Mouse (Mus musculus) stomach, postnatal 0 days (tissue): Measurements from ENCODE around the gene Gm973. TPM values are rescaled to one million over a fixed set of nuclear protein-coding genes. Genes with fewer than 3 reads are reported as not detected.
A peak's percentile ranks its signal among the peaks of the same experiment; 100 is the strongest.

Experiments
- ATAC-seq: fragments of 200-750 bp; cut with Nextera tagmentation; 2 replicates; pipeline ENCODE4 v1.8.0; 2017; ENCODE audit not compliant: low FRiP score, low TSS enrichment
- DNase-seq: peaks from one replicate; pipeline ENCODE4 v3.0.0-alpha.2; 2016; ENCODE audit warnings: low spot score
- H3K27ac ChIP-seq: fragments of 300-500 bp; sonication (generic); replicated peaks from 2 replicates; pipeline ENCODE4 v1.5.1; 2014; ENCODE audit warnings: mild to moderate bottlenecking, control low read depth
- H3K27me3 ChIP-seq: fragments of 300-500 bp; sonication (generic); 2 replicates; pipeline ENCODE4 v1.6.1; 2014; ENCODE audit warnings: low read length; ENCODE audit not compliant: control insufficient read depth, insufficient read depth
- H3K36me3 ChIP-seq: fragments of 300-500 bp; sonication (generic); 2 replicates; pipeline ENCODE4 v1.6.1; 2014; ENCODE audit warnings: low read length, mixed read lengths; ENCODE audit not compliant: control insufficient read depth, insufficient read depth
- H3K4me1 ChIP-seq: fragments of 300-500 bp; sonication (generic); replicated peaks from 2 replicates; pipeline ENCODE4 v1.6.1; 2014; ENCODE audit warnings: antibody characterized with exemption; ENCODE audit not compliant: control insufficient read depth, insufficient read depth
- H3K4me2 ChIP-seq: fragments of 300-500 bp; sonication (generic); replicated peaks from 2 replicates; pipeline ENCODE4 v1.6.1; 2014; ENCODE audit warnings: low read depth, mild to moderate bottlenecking, control low read depth, moderate library complexity
- H3K4me3 ChIP-seq: fragments of 300-500 bp; sonication (generic); 2 replicates; pipeline ENCODE4 v1.5.1; 2014; ENCODE audit warnings: low read depth, low read length, control low read depth
- H3K9ac ChIP-seq: fragments of 300-500 bp; sonication (generic); 2 replicates; pipeline ENCODE4 v1.6.1; 2014; ENCODE audit warnings: mild to moderate bottlenecking, low read length, control low read depth, mixed read lengths
- H3K9me3 ChIP-seq: fragments of 300-500 bp; sonication (generic); 2 replicates; pipeline ENCODE4 v1.6.1; 2016; ENCODE audit warnings: low read length; ENCODE audit not compliant: control insufficient read depth
- CTCF ChIP-seq: IDR thresholded peaks from 2 replicates; pipeline ENCODE4 v1.5.1; 2016; ENCODE audit warnings: antibody characterized with exemption, low read depth, mild to moderate bottlenecking, moderate library complexity
- EP300 ChIP-seq: optimal IDR thresholded peaks from 2 replicates; pipeline ENCODE3; 2016; ENCODE audit warnings: antibody characterized with exemption
- WGBS: fragments of 180-500 bp; shearing (Covaris S2); extraction: QIAGEN DNeasy Blood & Tissue Kit; methylation state at CpG from one replicate; pipeline ENCODE4 v1.1.7; 2014; 5-methylcytosine and 5-hydroxymethylcytosine counted together
- polyA plus RNA-seq: library from polyadenylated mRNA; unstranded; fragments of >200 nt; fragmentation: Nextera tagmentation; extraction: Ambion mirVana; gene quantifications from 2 replicates; pipeline ENCODE4 v1.2.1, GENCODE M21; 2015

Gm973 gene
- polyA plus RNA-seq, 1 experiment from 2014 or later = 0.51 TPM

- WGBS = 66% methylated on average over 2 of the region's 2 CpGs
- DNase-seq (no peak), ATAC-seq (no peak)
- Histone ChIP-seq H3K27me3 (no peaks in the 10 kb centered on the region), H3K27ac (0 out of 2 replicates have a peak overlapping the region, but pooled peaks have one; percentile 13), H3K4me3 (no peak overlapping the region), H3K4me2 (no peak overlapping the region), H3K9me3 (no peaks in the 10 kb centered on the region), H3K9ac (no peak overlapping the region), H3K36me3 (no peaks in the 10 kb centered on the region), H3K4me1 (no peaks in the 10 kb centered on the region; the same call in 1 of the 2 replicates)
- TF ChIP-seq EP300 (no peak), CTCF (no peak)
Observed at GRCm38 (mm10) chr1:59524071-59524470, 8.0 kb downstream of the Gm973 start.

DNA sequence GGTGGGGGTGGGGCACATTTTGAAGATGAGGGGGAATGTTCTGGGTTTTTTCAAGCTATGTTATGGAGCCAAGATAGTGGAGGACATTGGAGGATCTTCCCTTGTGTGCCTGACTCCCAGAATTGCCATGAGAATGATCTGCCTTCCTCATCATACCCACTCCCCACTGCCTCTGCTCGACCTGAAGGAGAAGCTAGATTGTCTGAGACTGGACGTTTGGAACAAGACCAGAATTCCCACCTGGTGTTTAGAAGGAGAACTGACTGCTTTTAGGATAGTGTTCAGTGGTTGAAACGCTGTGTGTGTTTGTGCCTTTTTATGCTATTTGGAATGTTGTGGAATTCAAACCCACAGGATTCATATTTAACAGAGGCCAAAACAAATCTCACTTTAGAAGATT is 8.7 kb downstream of the Gm973 start:
- H3K27ac ChIP-seq = 0 out of 2 replicates have a peak overlapping the region, but pooled peaks have one; percentile 13
- no peaks in the 10 kb centered on the region for H3K9me3 ChIP-seq
- no peak overlapping the region for H3K4me3 ChIP-seq
- no peaks in the 10 kb centered on the region for H3K36me3 ChIP-seq
- TF ChIP-seq EP300 (no peak), CTCF (peak; percentile 27)
- no peak overlapping the region for H3K9ac ChIP-seq
- H3K27me3 ChIP-seq = no peaks in the 10 kb centered on the region
- ATAC-seq (no peak), DNase-seq (no peak)
- no peak overlapping the region for H3K4me2 ChIP-seq
- 39% methylated on average over 3 of the region's 3 CpGs for WGBS
- no peaks in the 10 kb centered on the region; the same call in 1 of the 2 replicates for H3K4me1 ChIP-seq

DNA sequence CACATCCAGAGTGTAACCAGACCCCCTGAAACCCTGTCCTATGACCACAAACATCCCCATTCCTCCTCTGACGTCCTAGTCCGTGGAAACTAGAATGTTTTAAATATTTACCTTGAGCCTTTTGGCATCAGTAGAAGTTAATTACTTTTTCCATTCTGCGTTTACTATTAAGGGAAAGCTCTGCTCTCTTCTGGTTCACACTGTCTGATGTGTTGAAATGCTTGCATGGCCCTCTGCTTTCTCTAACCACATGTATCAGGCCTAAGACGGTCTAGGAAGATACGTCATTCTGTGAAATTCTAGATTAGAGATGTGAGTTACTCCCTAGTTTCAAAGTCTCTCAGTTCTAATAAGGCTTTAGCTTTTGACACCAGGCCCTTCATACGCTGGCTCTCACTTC is 11.2 kb downstream of the Gm973 start:
- Histone ChIP-seq H3K4me2 (no peak overlapping the region), H3K36me3 (no peaks in the 10 kb centered on the region), H3K9me3 (no peaks in the 10 kb centered on the region), H3K27me3 (no peaks in the 10 kb centered on the region), H3K27ac (peak overlapping the region; percentile 6; the same call in 1 of the 2 replicates), H3K4me3 (no peak overlapping the region), H3K4me1 (no peaks in the 10 kb centered on the region), H3K9ac (no peak overlapping the region)
- TF ChIP-seq EP300 (no peak), CTCF (no peak)
- ATAC-seq (0 out of 2 replicates have a peak, but pooled peaks have one; percentile 57), DNase-seq (no peak)
- WGBS = 53% methylated on average over 6 of the region's 6 CpGs

DNA sequence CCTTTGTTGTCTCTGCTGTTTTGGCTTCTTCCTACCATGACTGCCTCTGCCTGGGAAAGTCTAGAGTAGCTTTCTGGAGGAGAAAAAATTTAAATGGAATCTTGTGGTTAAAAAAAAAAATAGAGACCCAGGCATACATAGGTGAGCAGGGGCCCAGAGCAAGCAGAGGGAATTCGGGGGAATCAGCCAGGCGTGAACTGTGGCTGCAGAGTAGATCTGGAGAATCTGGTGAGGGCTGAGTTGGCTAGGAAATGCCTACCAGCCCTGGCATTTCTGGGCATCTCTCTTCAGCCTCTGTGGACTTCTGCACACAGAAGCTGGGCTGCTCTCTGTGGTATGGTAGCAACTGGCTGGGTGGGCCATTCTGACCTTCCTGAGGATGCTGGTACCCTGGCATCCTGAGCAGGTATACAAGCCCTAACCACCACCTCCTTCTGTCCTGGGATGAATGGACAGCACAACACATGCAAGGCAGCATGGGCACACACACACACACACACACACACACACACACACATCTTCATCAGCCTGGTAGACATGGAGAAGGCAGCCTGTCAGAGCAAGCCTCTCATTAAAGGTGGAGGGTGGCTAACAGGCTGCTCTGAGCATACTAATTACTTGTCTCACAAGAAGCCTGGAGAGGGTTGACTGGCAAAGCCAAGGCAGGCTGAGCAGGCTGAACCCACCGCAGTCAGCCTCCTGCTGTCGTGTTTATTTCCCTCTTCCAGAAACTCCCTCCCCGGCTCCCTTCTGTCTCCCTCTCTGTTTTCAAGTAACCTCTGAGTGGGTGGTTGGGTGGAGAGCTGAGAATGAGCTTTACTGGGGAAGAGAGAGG is 19.1 kb downstream of the Gm973 start:
- DNase-seq = no peak
- Histone ChIP-seq H3K27ac (no peak overlapping the region), H3K9me3 (no peaks in the 10 kb centered on the region)

DNA sequence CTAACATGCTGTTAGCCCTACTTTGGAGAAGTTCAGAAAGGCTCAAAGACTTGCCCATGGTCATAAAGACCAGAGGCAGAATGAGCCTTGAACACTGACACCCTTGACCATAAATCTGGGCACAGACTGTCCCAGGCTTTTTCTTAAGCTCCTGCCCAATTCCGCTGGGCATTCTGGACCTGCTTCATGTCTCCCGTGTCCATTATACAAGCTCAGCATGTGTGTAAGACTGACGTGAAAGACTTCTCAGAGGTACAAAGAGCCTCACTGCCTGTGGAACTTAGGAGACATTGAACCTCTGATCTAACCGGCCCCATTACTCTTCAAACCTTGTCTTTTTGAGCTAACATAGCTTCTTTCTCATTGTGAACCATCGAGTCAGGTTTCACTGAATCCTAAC is 22.3 kb downstream of the Gm973 start:
- H3K9ac ChIP-seq = no peak overlapping the region
- DNase-seq = no peak
- 84% methylated on average over 5 of the region's 5 CpGs for WGBS
- no peaks in the 10 kb centered on the region for H3K4me1 ChIP-seq
- H3K36me3 ChIP-seq = no peaks in the 10 kb centered on the region
- H3K4me2 ChIP-seq = no peak overlapping the region
- H3K9me3 ChIP-seq = no peaks in the 10 kb centered on the region
- no peak for TF ChIP-seq CTCF
- TF ChIP-seq EP300 = no peak
- no peak overlapping the region for H3K27ac ChIP-seq
- no peak overlapping the region for H3K4me3 ChIP-seq
- ATAC-seq = no peak
- no peaks in the 10 kb centered on the region for H3K27me3 ChIP-seq

More for the DNA sequence above, 19.1 kb downstream of the Gm973 start:
- no peak for TF ChIP-seq EP300
- no peak for TF ChIP-seq CTCF
- H3K4me1 ChIP-seq = no peaks in the 10 kb centered on the region
- H3K9ac ChIP-seq = no peak overlapping the region
- H3K4me3 ChIP-seq = no peak overlapping the region
- H3K27me3 ChIP-seq = no peaks in the 10 kb centered on the region
- whole genome bisulfite sequencing = 46% methylated on average over 5 of the region's 5 CpGs
- H3K4me2 ChIP-seq = no peak overlapping the region
- H3K36me3 ChIP-seq = no peaks in the 10 kb centered on the region
- ATAC-seq = no peak

DNA sequence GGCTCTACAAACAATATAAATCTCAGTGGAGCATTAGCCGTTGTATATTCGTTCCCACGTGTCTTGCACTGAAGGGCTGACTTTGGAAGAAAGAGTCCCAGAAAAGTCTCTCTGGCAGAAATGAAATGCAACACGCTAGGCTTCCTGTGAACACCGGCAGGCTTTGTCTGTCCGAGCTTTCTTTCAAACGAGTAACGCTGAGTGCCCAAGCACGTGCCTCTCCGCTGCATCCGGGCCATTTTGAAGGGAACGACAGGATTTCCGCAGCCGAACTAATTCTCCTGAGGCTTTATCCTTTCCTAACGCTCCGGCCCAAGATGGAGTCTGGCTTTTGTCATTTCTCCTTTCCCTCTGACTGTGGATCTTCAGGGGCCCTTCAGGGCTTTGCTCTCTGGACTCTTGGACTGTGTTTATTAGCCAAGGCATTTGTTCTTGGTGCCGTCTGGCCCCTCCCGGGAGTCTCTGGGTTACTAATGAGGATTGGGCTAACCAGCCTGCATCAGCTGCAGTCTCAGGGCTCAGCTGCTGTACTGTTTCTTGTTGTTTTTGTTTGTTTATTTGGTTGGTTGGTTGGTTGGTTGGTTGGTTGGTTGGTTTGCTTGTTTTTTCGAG is 24.6 kb downstream of the Gm973 start:
- no peak for ATAC-seq
- no peaks in the 10 kb centered on the region for H3K36me3 ChIP-seq
- TF ChIP-seq CTCF = no peak
- no peak for TF ChIP-seq EP300
- DNase-seq = no peak
- no peak overlapping the region for H3K4me3 ChIP-seq
- WGBS = 59% methylated on average over 19 of the region's 19 CpGs
- H3K27me3 ChIP-seq = no peaks in the 10 kb centered on the region
- H3K9me3 ChIP-seq = no peaks in the 10 kb centered on the region
- H3K9ac ChIP-seq = no peak overlapping the region
- no peak overlapping the region for H3K4me2 ChIP-seq
- H3K27ac ChIP-seq = no peak overlapping the region
- no peaks in the 10 kb centered on the region for H3K4me1 ChIP-seq
